Mouse (Mus musculus) embryonic fibroblast, embryonic 13.5 days (primary cell): ENCODE results near the gene Tmem88b.

Experiments used
- CTCF ChIP-seq: IDR thresholded peaks from 2 replicates; pipeline ENCODE4 v1.5.1; 2011; ENCODE audit warnings: mild to moderate bottlenecking, control low read depth, low read length, moderate library complexity, borderline replicate concordance; ENCODE audit not compliant: insufficient read depth
- POLR2A ChIP-seq: IDR thresholded peaks from 2 replicates; pipeline ENCODE4 v1.6.1; 2011; ENCODE audit warnings: low read depth, mild to moderate bottlenecking, control low read depth, low read length, moderate library complexity

DNA sequence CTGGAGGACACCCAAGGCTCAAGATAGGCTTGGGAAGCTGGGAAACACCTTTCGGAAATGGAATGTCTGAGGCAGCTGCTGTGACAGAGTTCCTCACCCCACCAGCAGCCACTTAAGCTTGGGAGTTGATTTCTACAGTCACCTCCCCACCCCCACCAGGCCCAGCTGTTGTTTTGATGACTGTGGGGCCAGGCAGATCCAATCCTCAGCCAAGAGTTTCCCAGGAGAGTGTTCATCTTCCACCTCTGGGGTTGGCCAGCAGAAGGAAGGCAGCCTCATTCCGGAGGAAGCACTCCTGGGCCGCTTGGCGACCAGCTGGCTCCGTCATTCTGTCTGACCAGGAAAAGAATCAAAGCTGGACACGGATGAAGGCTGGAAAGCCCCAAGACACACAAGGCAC is 4.8 kb downstream of the Tmem88b start:
- no peak for TF ChIP-seq CTCF
- TF ChIP-seq POLR2A, result no peak
